Mouse (Mus musculus): Measurements from ENCODE around the gene 0610040J01Rik. TPM values are rescaled to one million over a fixed set of nuclear protein-coding genes. Genes with fewer than 3 reads are reported as not detected.
"Not testable (repeated sequence)": the region's sequence is repeated elsewhere in the genome, so short reads cannot be mapped to it uniquely, and the experiment has no call there.

The 0610040J01Rik gene
- polyA plus RNA-seq, 1 experiment from 2014 or later, result 5.7 TPM

GRCm38 (mm10) chr5:63874880-63875279 is 62.7 kb downstream of the 0610040J01Rik start:
- Histone ChIP-seq H3K4me3 (replicated peaks) (no peak overlapping the region), H3K27me3 (no peaks in the 10 kb centered on the region), H3K36me3 (no peaks in the 10 kb centered on the region), H3K4me1 (0 out of 2 replicates have a peak, but pooled peaks cover 4% of the 10 kb centered on the region), H3K27ac (replicated peaks) (no peak overlapping the region), H3K9ac (no peak overlapping the region), H3K9me3 (replicated peaks) (no peaks in the 10 kb centered on the region), H3K4me2 (replicated peaks) (no peak overlapping the region)
- no peak for ATAC-seq (ENCODE audit: insufficient number of reproducible peaks, low FRiP score, low TSS enrichment, low read depth)
- WGBS, result 52% methylated on average over 16 of the region's 16 CpGs

GRCm38 (mm10) chr5:63876081-63876480 is 63.9 kb downstream of the 0610040J01Rik start:
- Histone ChIP-seq H3K4me2 (replicated peaks) (no peak overlapping the region), H3K36me3 (no peaks in the 10 kb centered on the region), H3K27ac (replicated peaks) (no peak overlapping the region), H3K9ac (no peak overlapping the region), H3K4me3 (replicated peaks) (no peak overlapping the region), H3K4me1 (0 out of 2 replicates have a peak, but pooled peaks cover 4% of the 10 kb centered on the region), H3K27me3 (no peaks in the 10 kb centered on the region), H3K9me3 (replicated peaks) (no peaks in the 10 kb centered on the region)
- ATAC-seq (ENCODE audit: insufficient number of reproducible peaks, low FRiP score, low TSS enrichment, low read depth), result no peak
- WGBS, result 81% methylated on average over 4 of the region's 4 CpGs

- ATAC-seq (ENCODE audit: insufficient number of reproducible peaks, low FRiP score, low TSS enrichment, low read depth), result no peak
- Histone ChIP-seq H3K4me1 (no peaks in the 10 kb centered on the region), H3K9me3 (replicated peaks) (no peaks in the 10 kb centered on the region), H3K36me3 (no peaks in the 10 kb centered on the region), H3K27me3 (no peaks in the 10 kb centered on the region), H3K27ac (replicated peaks) (no peak overlapping the region), H3K4me3 (replicated peaks) (no peak overlapping the region), H3K4me2 (replicated peaks) (no peak overlapping the region), H3K9ac (no peak overlapping the region)
- 61% methylated on average over 10 of the region's 10 CpGs for WGBS
Observed at GRCm38 (mm10) chr5:63879026-63879425, 66.9 kb downstream of the 0610040J01Rik start.

- Histone ChIP-seq H3K4me2 (replicated peaks) (no peak overlapping the region), H3K4me3 (replicated peaks) (no peak overlapping the region), H3K27ac (replicated peaks) (no peak overlapping the region), H3K27me3 (no peaks in the 10 kb centered on the region), H3K4me1 (no peaks in the 10 kb centered on the region), H3K9me3 (replicated peaks) (no peaks in the 10 kb centered on the region), H3K9ac (no peak overlapping the region), H3K36me3 (no peaks in the 10 kb centered on the region)
- no peak for ATAC-seq (ENCODE audit: insufficient number of reproducible peaks, low FRiP score, low TSS enrichment, low read depth)
- WGBS, result 85% methylated on average over 5 of the region's 5 CpGs
Observed at GRCm38 (mm10) chr5:63886292-63886691, 74.1 kb downstream of the 0610040J01Rik start.

- ATAC-seq (ENCODE audit: insufficient number of reproducible peaks, low FRiP score, low TSS enrichment, low read depth), result no peak
- Histone ChIP-seq H3K36me3 (no peaks in the 10 kb centered on the region), H3K4me3 (replicated peaks) (no peak overlapping the region), H3K9ac (no peak overlapping the region), H3K27ac (replicated peaks) (no peak overlapping the region), H3K27me3 (no peaks in the 10 kb centered on the region), H3K9me3 (replicated peaks) (no peaks in the 10 kb centered on the region), H3K4me1 (no peaks in the 10 kb centered on the region), H3K4me2 (replicated peaks) (no peak overlapping the region)
- 34% methylated on average over 6 of the region's 6 CpGs for WGBS
Observed at GRCm38 (mm10) chr5:63886709-63887108, 74.5 kb downstream of the 0610040J01Rik start.

- Histone ChIP-seq H3K27me3 (no peaks in the 10 kb centered on the region), H3K4me3 (replicated peaks) (no peak overlapping the region), H3K4me1 (no peaks in the 10 kb centered on the region), H3K4me2 (replicated peaks) (no peak overlapping the region), H3K36me3 (no peaks in the 10 kb centered on the region), H3K9me3 (replicated peaks) (no peaks in the 10 kb centered on the region), H3K27ac (replicated peaks) (no peak overlapping the region), H3K9ac (no peak overlapping the region)
- ATAC-seq (ENCODE audit: insufficient number of reproducible peaks, low FRiP score, low TSS enrichment, low read depth), result no peak
- 94% methylated on average over 4 of the region's 4 CpGs for WGBS
Observed at GRCm38 (mm10) chr5:63887111-63887510, 74.9 kb downstream of the 0610040J01Rik start.

- ATAC-seq (ENCODE audit: insufficient number of reproducible peaks, low FRiP score, low TSS enrichment, low read depth), result no peak
- Histone ChIP-seq H3K36me3 (no peaks in the 10 kb centered on the region), H3K9ac (no peak overlapping the region), H3K4me2 (replicated peaks) (no peak overlapping the region), H3K9me3 (replicated peaks) (no peaks in the 10 kb centered on the region), H3K4me3 (replicated peaks) (no peak overlapping the region), H3K27me3 (no peaks in the 10 kb centered on the region), H3K27ac (replicated peaks) (no peak overlapping the region), H3K4me1 (no peaks in the 10 kb centered on the region)
- WGBS, result 71% methylated on average over 4 of the region's 4 CpGs
Observed at GRCm38 (mm10) chr5:63891241-63891640, 79.1 kb downstream of the 0610040J01Rik start.

GRCm38 (mm10) chr5:63891912-63892311 is 79.7 kb downstream of the 0610040J01Rik start:
- 74% methylated on average over 6 of the region's 6 CpGs for WGBS
- no peaks in the 10 kb centered on the region for H3K9me3 ChIP-seq (replicated peaks)
- no peak overlapping the region for H3K27ac ChIP-seq (replicated peaks)
- H3K4me3 ChIP-seq (replicated peaks), result no peak overlapping the region
- no peak overlapping the region for H3K4me2 ChIP-seq (replicated peaks)
- no peaks in the 10 kb centered on the region for H3K27me3 ChIP-seq
- no peak for ATAC-seq (ENCODE audit: insufficient number of reproducible peaks, low FRiP score, low TSS enrichment, low read depth)
- no peaks in the 10 kb centered on the region for H3K36me3 ChIP-seq
- H3K9ac ChIP-seq, result no peak overlapping the region
- H3K4me1 ChIP-seq, result no peaks in the 10 kb centered on the region

- H3K9ac ChIP-seq; H3K27me3 ChIP-seq; H3K9me3 ChIP-seq (replicated peaks); H3K4me2 ChIP-seq (replicated peaks); H3K4me1 ChIP-seq; H3K27ac ChIP-seq (replicated peaks); H3K36me3 ChIP-seq; H3K4me3 ChIP-seq (replicated peaks); ATAC-seq (ENCODE audit: insufficient number of reproducible peaks, low FRiP score, low TSS enrichment, low read depth): not testable (repeated sequence)
- 84% methylated on average over 5 of the region's 5 CpGs for WGBS
Observed at GRCm38 (mm10) chr5:63897001-63897819, 85.0 kb downstream of the 0610040J01Rik start.

GRCm38 (mm10) chr5:63897820-63898110 is 85.6 kb downstream of the 0610040J01Rik start:
- 73% methylated on average over 3 of the region's 3 CpGs for WGBS
- Histone ChIP-seq H3K4me3 (replicated peaks) (no peak overlapping the region), H3K36me3 (no peaks in the 10 kb centered on the region), H3K9me3 (replicated peaks) (no peaks in the 10 kb centered on the region), H3K9ac (no peak overlapping the region), H3K4me2 (replicated peaks) (no peak overlapping the region), H3K4me1 (no peaks in the 10 kb centered on the region), H3K27ac (replicated peaks) (no peak overlapping the region), H3K27me3 (no peaks in the 10 kb centered on the region)
- ATAC-seq (ENCODE audit: insufficient number of reproducible peaks, low FRiP score, low TSS enrichment, low read depth), result no peak

GRCm38 (mm10) chr5:63903329-63903728 is 91.2 kb downstream of the 0610040J01Rik start:
- no peak for ATAC-seq (ENCODE audit: insufficient number of reproducible peaks, low FRiP score, low TSS enrichment, low read depth)

More at GRCm38 (mm10) chr5:63903329-63903728, 91.2 kb downstream of the 0610040J01Rik start:
- no peaks in the 10 kb centered on the region for H3K27me3 ChIP-seq
- no peak overlapping the region for H3K4me2 ChIP-seq (replicated peaks)
- no peaks in the 10 kb centered on the region for H3K4me1 ChIP-seq
- 77% methylated on average over 3 of the region's 3 CpGs for WGBS
- no peak overlapping the region for H3K9ac ChIP-seq
- no peaks in the 10 kb centered on the region for H3K36me3 ChIP-seq
- H3K9me3 ChIP-seq (replicated peaks), result no peaks in the 10 kb centered on the region
- no peak overlapping the region for H3K27ac ChIP-seq (replicated peaks)
- no peak overlapping the region for H3K4me3 ChIP-seq (replicated peaks)

All from embryonic facial prominence, embryonic 15.5 days (tissue).